Mouse (Mus musculus) bone marrow, adult 2 months (tissue): ENCODE results near the gene Mtrex. TPM values are rescaled to one million over a fixed set of nuclear protein-coding genes. Genes with fewer than 3 reads are reported as not detected.

ENCODE experiments used
- H3K27ac ChIP-seq: fragments of 200-500 bp; 2 replicates; pipeline ENCODE4 v1.5.1; 2012; ENCODE audit warnings: low read depth, mild to moderate bottlenecking, control low read depth, inconsistent platforms, low read length; ENCODE audit not compliant: control insufficient read depth, poor library complexity, insufficient read depth
- H3K4me1 ChIP-seq: fragments of 200-500 bp; 2 replicates; pipeline ENCODE4 v1.6.1; 2011; ENCODE audit warnings: low read length; ENCODE audit not compliant: control insufficient read depth, insufficient read depth
- H3K4me3 ChIP-seq: fragments of 200-500 bp; replicated peaks from 2 replicates; pipeline ENCODE3; 2011; ENCODE audit warnings: mild to moderate bottlenecking, low read depth, low read length, control low read depth; ENCODE audit not compliant: control insufficient read depth
- CTCF ChIP-seq: fragments of 200-500 bp; IDR thresholded peaks from 2 replicates; pipeline ENCODE4 v1.5.1; 2011; ENCODE audit warnings: low read length, control low read depth; ENCODE audit not compliant: control insufficient read depth, insufficient read depth
- POLR2A ChIP-seq: fragments of 200-500 bp; IDR thresholded peaks from 2 replicates; pipeline ENCODE4 v1.6.1; 2011; ENCODE audit warnings: low read depth, mild to moderate bottlenecking, control low read depth, low read length, borderline replicate concordance; ENCODE audit not compliant: control insufficient read depth
- WGBS: fragments of 180-500 bp; shearing (Covaris S2); methylation state at CpG from one replicate; pipeline ENCODE4 v1.1.7; 2018; 5-methylcytosine and 5-hydroxymethylcytosine counted together
- polyA plus RNA-seq: library from polyadenylated mRNA; stranded (reverse); fragments of >200 nt; gene quantifications from 2 replicates; pipeline ENCODE4 v1.2.4, GENCODE M21; 2011; ENCODE audit warnings: low replicate concordance; ENCODE audit not compliant: missing spikeins, insufficient read depth, insufficient read length

Mtrex gene
- polyA plus RNA-seq, 1 experiment: 52.6 TPM

DNA sequence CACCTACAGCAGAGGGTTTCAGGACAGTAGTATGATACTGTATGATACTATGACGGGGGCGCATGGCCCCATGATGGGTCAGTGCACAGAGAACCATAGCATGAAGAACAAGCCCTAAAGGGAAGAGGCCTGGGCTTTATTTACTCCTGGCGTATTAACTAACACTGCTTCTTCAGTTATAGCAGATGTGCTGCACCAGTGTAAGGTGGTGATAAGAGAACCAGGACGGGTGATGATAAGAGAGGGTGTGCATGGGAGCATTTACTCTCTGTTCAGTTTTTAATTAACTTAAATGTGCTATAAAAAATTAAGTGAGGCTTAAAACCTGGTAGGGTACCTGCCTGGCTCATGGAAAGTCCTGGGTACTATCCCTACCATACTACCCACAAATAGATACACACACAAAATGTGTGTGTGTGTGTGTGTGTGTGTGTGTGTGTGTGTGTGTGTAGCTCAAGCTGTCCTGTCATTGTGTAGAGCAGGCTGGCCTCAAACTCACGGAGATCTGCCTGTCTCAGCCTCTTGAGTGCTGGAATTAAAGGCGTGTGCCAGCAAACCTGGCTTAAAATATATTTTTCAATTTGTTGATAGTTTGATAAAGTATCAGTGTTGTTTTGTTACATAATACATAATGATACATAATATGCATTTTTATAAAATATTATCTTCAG, 88.5 kb downstream of the Mtrex start:
- Histone ChIP-seq H3K4me1 (no peaks in the 10 kb centered on the region), H3K4me3 (no peak overlapping the region), H3K27ac (peak overlapping the region; percentile 60; the same call in 1 of the 2 replicates)
- TF ChIP-seq CTCF (no peak), POLR2A (no peak)
- 68% methylated on average over 6 of the region's 6 CpGs for WGBS

DNA sequence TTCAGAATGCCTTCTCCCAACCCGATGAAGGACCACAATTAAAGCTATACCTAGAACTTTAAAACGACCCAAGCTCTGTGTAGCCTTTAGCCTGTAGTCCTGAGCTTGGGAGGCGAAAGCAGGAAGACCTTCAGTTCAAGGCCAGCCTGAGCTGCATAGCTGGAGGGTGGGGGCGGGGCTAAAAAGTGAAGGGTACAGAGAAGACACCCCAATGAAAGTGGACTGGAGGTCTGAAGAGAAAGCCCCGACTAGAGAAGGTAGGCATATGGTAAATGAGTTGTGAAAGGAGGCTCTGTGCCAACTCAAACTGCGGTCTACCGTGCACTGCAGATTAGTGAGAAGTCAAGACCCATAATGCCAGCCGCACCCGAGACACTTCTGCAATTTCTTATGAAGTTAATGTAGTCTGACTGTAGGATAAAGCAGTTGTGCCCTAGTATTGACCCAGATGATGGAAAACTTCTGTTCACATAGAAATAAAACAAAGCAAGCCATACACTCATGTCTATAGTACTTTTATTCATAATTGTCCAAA, 89.5 kb downstream of the Mtrex start:
- no peaks in the 10 kb centered on the region for H3K4me1 ChIP-seq
- H3K4me3 ChIP-seq: no peak overlapping the region
- peak overlapping the region; percentile 27 for H3K27ac ChIP-seq
- TF ChIP-seq CTCF (no peak), POLR2A (no peak)
- 57% methylated on average over 9 of the region's 9 CpGs for WGBS

GRCm38 (mm10) chr13:112836951-112837350, 90.2 kb downstream of the Mtrex start:
- H3K27ac ChIP-seq: no peak overlapping the region
- TF ChIP-seq CTCF: no peak
- H3K4me3 ChIP-seq: no peak overlapping the region
- 63% methylated on average over 2 of the region's 2 CpGs for WGBS
- no peaks in the 10 kb centered on the region for H3K4me1 ChIP-seq

- Histone ChIP-seq H3K4me1 (no peaks in the 10 kb centered on the region; the same call in 1 of the 2 replicates), H3K4me3 (no peak overlapping the region), H3K27ac (no peak overlapping the region)
- TF ChIP-seq POLR2A (no peak), CTCF (no peak)
- 89% methylated on average over 12 of the region's 12 CpGs for WGBS
These were observed 92.1 kb downstream of the Mtrex start for GRCm38 (mm10) chr13:112835113-112835512.

GRCm38 (mm10) chr13:112833895-112834263, 93.3 kb downstream of the Mtrex start:
- 64% methylated on average over 3 of the region's 3 CpGs for WGBS
- Histone ChIP-seq H3K27ac (no peak overlapping the region; the same call in 1 of the 2 replicates), H3K4me3 (no peak overlapping the region), H3K4me1 (no peaks in the 10 kb centered on the region; the same call in 1 of the 2 replicates)
- TF ChIP-seq CTCF (no peak), POLR2A (no peak)

GRCm38 (mm10) chr13:112833253-112833894, 93.8 kb downstream of the Mtrex start:
- H3K4me3 ChIP-seq: no peak overlapping the region
- TF ChIP-seq POLR2A: no peak
- no peak for TF ChIP-seq CTCF
- WGBS: 83% methylated on average over 20 of the region's 20 CpGs
- H3K4me1 ChIP-seq: no peaks in the 10 kb centered on the region; the same call in 1 of the 2 replicates
- H3K27ac ChIP-seq: 0 out of 2 replicates have a peak overlapping the region, but pooled peaks have one; percentile 8

DNA sequence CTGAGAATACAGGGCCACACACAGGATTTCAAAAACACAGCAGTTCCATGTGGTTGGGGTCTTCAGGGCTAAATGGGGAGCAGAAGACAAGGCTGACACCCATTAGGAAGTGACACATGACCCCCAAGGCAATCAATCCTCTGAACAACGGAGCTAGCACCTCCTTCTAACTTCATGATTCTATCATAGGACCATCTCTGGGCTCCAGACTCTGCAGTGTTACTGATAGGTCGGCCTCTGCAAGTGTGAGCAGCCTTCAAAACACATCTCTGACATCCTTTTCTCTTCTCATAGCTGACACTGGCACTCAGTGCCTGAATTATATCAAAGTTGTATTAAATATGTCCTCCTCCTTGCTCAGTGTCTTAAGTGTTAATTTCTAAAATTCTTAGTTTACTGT, 94.6 kb downstream of the Mtrex start:
- TF ChIP-seq CTCF (no peak), POLR2A (no peak)
- Histone ChIP-seq H3K4me1 (no peaks in the 10 kb centered on the region; the same call in 1 of the 2 replicates), H3K27ac (no peak overlapping the region), H3K4me3 (no peak overlapping the region)
- WGBS: 46% methylated on average over 2 of the region's 2 CpGs

DNA sequence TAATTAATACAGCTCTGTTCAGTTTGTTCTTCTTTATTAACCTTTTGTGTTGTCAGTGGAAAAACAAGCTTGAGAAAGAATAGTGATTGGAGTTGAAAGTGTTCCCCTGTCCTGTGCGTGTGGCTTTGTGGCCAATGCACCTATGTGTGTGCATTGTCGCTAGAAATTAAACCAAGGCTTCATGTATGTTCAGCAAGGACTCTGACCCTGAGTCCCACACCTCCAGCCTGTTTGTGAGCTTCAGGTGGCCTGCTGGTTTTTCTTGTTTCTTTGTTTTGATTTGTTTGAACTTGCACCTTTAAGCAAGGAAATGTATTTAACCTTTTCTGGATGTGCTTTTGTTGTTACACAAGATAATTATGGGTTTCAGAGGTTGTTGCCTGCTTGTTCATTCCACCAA, 97.6 kb downstream of the Mtrex start:
- 96% methylated on average over 2 of the region's 2 CpGs for WGBS
- no peak overlapping the region for H3K4me3 ChIP-seq
- TF ChIP-seq CTCF: no peak
- no peak for TF ChIP-seq POLR2A

DNA sequence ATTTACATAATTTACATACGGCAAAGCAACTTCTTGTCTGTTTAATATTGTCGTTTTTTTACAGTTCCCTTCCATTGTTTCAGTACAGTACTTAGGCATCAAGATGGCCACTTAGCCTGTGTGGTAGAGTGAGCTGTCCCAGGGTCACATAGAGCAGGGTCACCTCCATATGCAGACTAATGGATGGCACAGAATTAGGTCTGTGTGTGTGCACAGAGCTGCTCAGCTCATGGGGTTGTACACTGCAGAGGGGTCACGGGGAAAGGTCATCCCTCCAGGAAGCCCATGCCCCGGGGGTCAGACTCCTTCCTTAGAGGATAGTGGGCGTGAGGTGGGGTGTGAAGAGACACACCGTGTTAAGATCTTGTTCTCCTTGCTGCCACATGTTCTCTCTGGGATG, 101.7 kb downstream of the Mtrex start:
- no peaks in the 10 kb centered on the region for H3K4me1 ChIP-seq
- H3K27ac ChIP-seq: no peak overlapping the region
- TF ChIP-seq POLR2A (no peak), CTCF (no peak)
- WGBS: 82% methylated on average over 6 of the region's 6 CpGs
- H3K4me3 ChIP-seq: no peak overlapping the region

More for the DNA sequence above, 97.6 kb downstream of the Mtrex start:
- Histone ChIP-seq H3K27ac (no peak overlapping the region), H3K4me1 (no peaks in the 10 kb centered on the region; the same call in 1 of the 2 replicates)
